Mouse (Mus musculus): Measurements from ENCODE around the gene Scamp4.
"Not testable (repeated sequence)": the region's sequence is repeated elsewhere in the genome, so short reads cannot be mapped to it uniquely, and the experiment has no call there.

Gene Scamp4

GRCm38 (mm10) chr10:80578911-80579310 is 23.8 kb upstream of the Scamp4 start:
- DNase-seq: peak; percentile 83

GRCm38 (mm10) chr10:80583047-80583446 is 19.6 kb upstream of the Scamp4 start:
- no peak for DNase-seq

- no peak for DNase-seq
Observed at GRCm38 (mm10) chr10:80584045-80584488, 18.6 kb upstream of the Scamp4 start.

- peak; percentile 67 for DNase-seq
Observed at GRCm38 (mm10) chr10:80584642-80585552, 17.8 kb upstream of the Scamp4 start.

GRCm38 (mm10) chr10:80585581-80585980 is 17.1 kb upstream of the Scamp4 start:
- no peak for DNase-seq

GRCm38 (mm10) chr10:80586407-80587304 is 16.0 kb upstream of the Scamp4 start:
- no peak for DNase-seq

GRCm38 (mm10) chr10:80587305-80587657 is 15.4 kb upstream of the Scamp4 start:
- DNase-seq: no peak

GRCm38 (mm10) chr10:80589127-80589878 is 13.4 kb upstream of the Scamp4 start:
- peak; percentile 42 for DNase-seq

GRCm38 (mm10) chr10:80589879-80590854 is 12.5 kb upstream of the Scamp4 start, which contains the start of gene Abhd17a:
Gene Abhd17a, minus strand, starts transcription at chr10:80590341.
- peak; percentile 93 for DNase-seq

GRCm38 (mm10) chr10:80596318-80596717 is 6.4 kb upstream of the Scamp4 start:
- no peak for DNase-seq

GRCm38 (mm10) chr10:80603364-80603763 is 692 bp downstream of the Scamp4 start:
- no peak for DNase-seq

- DNase-seq: no peak
Observed at GRCm38 (mm10) chr10:80604001-80604509, 1.4 kb downstream of the Scamp4 start.

GRCm38 (mm10) chr10:80604988-80605387 is 2.3 kb downstream of the Scamp4 start:
- DNase-seq: no peak

- not testable (repeated sequence) for DNase-seq
Observed at GRCm38 (mm10) chr10:80605721-80606120, 3.0 kb downstream of the Scamp4 start, which contains the start of gene Gm49322. Gene Gm49322, plus strand, starts transcription at chr10:80606021.

GRCm38 (mm10) chr10:80606306-80606705 is 3.6 kb downstream of the Scamp4 start:
- peak; percentile 70 for DNase-seq

- DNase-seq: no peak
Observed at GRCm38 (mm10) chr10:80606737-80607350, 4.2 kb downstream of the Scamp4 start.

GRCm38 (mm10) chr10:80608435-80608834 is 5.8 kb downstream of the Scamp4 start:
- DNase-seq: no peak

- DNase-seq: no peak
Observed at GRCm38 (mm10) chr10:80609269-80609924, 6.7 kb downstream of the Scamp4 start.

GRCm38 (mm10) chr10:80610116-80610785 is 7.6 kb downstream of the Scamp4 start:
- no peak for DNase-seq

All from thymus, postnatal 25 days (tissue).